In the genomic region with DNA sequence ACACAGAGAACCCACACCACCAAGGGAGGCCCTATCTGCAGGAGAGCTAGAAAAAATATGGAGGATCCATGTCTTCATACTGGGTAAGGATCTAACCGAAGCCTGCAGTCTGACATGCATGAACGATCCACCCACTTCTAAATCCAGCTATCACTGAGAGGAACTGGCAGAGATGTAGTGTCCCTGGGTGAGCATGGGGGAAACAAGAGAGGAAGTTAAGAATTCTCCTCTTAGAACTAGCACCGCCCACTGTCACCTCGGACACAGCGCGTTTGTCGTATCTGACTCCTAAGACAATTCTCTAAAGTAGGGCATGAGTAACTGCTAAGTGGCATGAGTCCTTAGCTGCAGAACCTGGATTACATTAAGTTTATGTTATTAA, we compare ENCODE assay signal across 1 mouse cellular context.
TF ChIP-seq lines count a peak whose summit lies in the region.

No protein-coding gene starts in this region.

TF ChIP-seq in CH12.LX, 34 proteins besides CTCF, POLR2A, EP300 and RAD21 (continued from another document):
- TF ChIP-seq MAFK (IDR thresholded peaks at IDR 0.05; ENCODE audit: insufficient replicate concordance, low read length) (no peak), ZMIZ1 (IDR thresholded peaks at IDR 0.05; ENCODE audit: low read depth, low read length) (no peak), JUN (IDR thresholded peaks at IDR 0.05; ENCODE audit: insufficient read depth, low read depth, low read length) (no peak), NRF1 (IDR thresholded peaks at IDR 0.05; ENCODE audit: low read depth, low read length) (no peak)
